Mouse (Mus musculus): Measurements from ENCODE around the gene Gm45208. TPM values are rescaled to one million over a fixed set of nuclear protein-coding genes. Genes with fewer than 3 reads are reported as not detected.
A peak's percentile ranks its signal among the peaks of the same experiment; 100 is the strongest.

Gm45208 gene
- polyA plus RNA-seq, 1 experiment = 1.7 TPM

GRCm38 (mm10) chrX:7724135-7724534 is 2.1 kb downstream of the Gm45208 start:
- DNase-seq = no peak
- H3K4me3 ChIP-seq (replicated peaks; ENCODE audit: extremely low read depth, low read depth, low read length) = no peak overlapping the region
- no peaks in the 10 kb centered on the region; the same call in none of the 2 replicates for H3K4me1 ChIP-seq (ENCODE audit: control insufficient read depth, insufficient read depth, low read length)
- 76% methylated on average over 7 of the region's 7 CpGs for WGBS
- TF ChIP-seq CTCF (IDR thresholded peaks at IDR 0.05; ENCODE audit: insufficient read depth, low read length) = no peak
- TF ChIP-seq POLR2A (IDR thresholded peaks at IDR 0.05; ENCODE audit: borderline replicate concordance, extremely low read depth, low read depth, low read length) = no peak

DNA sequence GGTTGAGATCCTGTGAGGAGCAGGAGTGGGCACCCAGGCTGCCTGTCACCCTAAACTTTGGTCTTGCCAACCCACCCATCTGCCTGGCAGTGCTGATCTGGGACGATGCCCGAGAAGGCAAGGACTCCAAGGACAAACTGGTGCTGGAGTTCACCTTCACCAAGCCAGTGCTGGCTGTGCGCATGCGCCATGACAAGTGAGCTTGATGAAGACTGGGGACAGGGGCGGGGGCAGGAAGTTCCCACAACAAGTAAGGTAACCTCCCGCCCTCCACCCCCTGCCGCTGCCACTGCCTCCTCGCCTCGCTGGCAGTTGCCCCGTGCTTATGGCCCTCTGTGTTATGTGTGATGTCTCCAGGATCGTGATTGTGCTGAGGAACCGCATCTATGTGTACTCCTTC is 3.8 kb downstream of the Gm45208 start:
- TF ChIP-seq POLR2A (IDR thresholded peaks at IDR 0.05; ENCODE audit: borderline replicate concordance, extremely low read depth, low read depth, low read length) (no peak), CTCF (IDR thresholded peaks at IDR 0.05; ENCODE audit: insufficient read depth, low read length) (no peak)
- WGBS = 76% methylated on average over 12 of the region's 12 CpGs
- no peak for DNase-seq
- Histone ChIP-seq H3K4me1 (ENCODE audit: control insufficient read depth, insufficient read depth, low read length) (no peaks in the 10 kb centered on the region; the same call in none of the 2 replicates), H3K4me3 (replicated peaks; ENCODE audit: extremely low read depth, low read depth, low read length) (no peak overlapping the region)

DNA sequence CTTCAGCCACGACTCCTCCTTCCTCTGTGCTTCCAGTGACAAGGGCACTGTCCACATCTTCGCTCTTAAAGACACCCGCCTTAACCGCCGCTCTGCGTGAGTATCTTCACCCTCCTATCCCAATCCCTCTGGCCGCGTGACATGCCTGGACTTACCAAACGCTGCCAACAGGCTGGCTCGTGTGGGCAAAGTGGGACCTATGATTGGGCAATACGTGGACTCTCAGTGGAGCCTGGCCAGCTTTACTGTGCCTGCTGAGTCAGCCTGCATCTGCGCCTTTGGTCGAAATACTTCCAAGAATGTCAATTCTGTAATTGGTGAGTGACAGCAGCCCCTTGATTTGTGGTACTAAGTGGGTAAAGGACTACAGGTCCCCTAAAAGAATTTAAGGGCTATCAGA is 5.1 kb downstream of the Gm45208 start:
- H3K4me1 ChIP-seq (ENCODE audit: control insufficient read depth, insufficient read depth, low read length) = no peaks in the 10 kb centered on the region; the same call in 1 of the 2 replicates
- H3K4me3 ChIP-seq (replicated peaks; ENCODE audit: extremely low read depth, low read depth, low read length) = no peak overlapping the region
- no peak for TF ChIP-seq CTCF (IDR thresholded peaks at IDR 0.05; ENCODE audit: insufficient read depth, low read length)
- no peak for TF ChIP-seq POLR2A (IDR thresholded peaks at IDR 0.05; ENCODE audit: borderline replicate concordance, extremely low read depth, low read depth, low read length)
- no peak for DNase-seq
- whole genome bisulfite sequencing = 75% methylated on average over 13 of the region's 13 CpGs

GRCm38 (mm10) chrX:7728215-7728921 is 6.3 kb downstream of the Gm45208 start, which contains the start of gene Praf2:
TSS of gene Praf2 (plus strand) at chrX:7728439.
- no peak for DNase-seq
- no peaks in the 10 kb centered on the region for H3K4me1 ChIP-seq (ENCODE audit: control insufficient read depth, insufficient read depth, low read length)

DNA sequence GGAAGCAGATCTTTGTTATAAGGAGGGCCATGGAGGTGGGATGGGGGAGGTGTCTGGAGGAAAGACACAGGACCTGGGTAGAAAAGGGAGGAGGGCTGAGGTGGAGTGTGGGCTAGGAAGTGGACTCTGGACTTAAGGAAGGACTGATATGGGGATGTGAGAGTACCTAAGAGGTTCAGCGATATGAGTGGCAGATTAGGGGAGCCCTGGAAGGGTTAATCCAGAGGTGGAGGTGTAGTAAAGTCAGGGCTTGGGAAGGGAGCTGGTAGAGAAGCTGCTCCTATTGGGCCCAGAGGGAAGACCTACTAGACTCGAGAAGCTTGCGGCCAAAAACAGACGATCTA is 6.8 kb downstream of the Gm45208 start:
- Histone ChIP-seq H3K4me1 (ENCODE audit: control insufficient read depth, insufficient read depth, low read length) (no peaks in the 10 kb centered on the region), H3K4me3 (replicated peaks; ENCODE audit: extremely low read depth, low read depth, low read length) (no peak overlapping the region)
- DNase-seq = no peak
- TF ChIP-seq POLR2A (IDR thresholded peaks at IDR 0.05; ENCODE audit: borderline replicate concordance, extremely low read depth, low read depth, low read length) = no peak
- TF ChIP-seq CTCF (IDR thresholded peaks at IDR 0.05; ENCODE audit: insufficient read depth, low read length) = no peak
- 40% methylated on average over 4 of the region's 4 CpGs for WGBS

More at GRCm38 (mm10) chrX:7728215-7728921, 6.3 kb downstream of the Gm45208 start, which contains the start of gene Praf2:
- H3K4me3 ChIP-seq (replicated peaks; ENCODE audit: extremely low read depth, low read depth, low read length) = peak within 1 kb of the TSS; percentile 57
- 25% methylated on average over 42 of the region's 42 CpGs for WGBS
- TF ChIP-seq CTCF (IDR thresholded peaks at IDR 0.05; ENCODE audit: insufficient read depth, low read length) (no peak), POLR2A (IDR thresholded peaks at IDR 0.05; ENCODE audit: borderline replicate concordance, extremely low read depth, low read depth, low read length) (peak; percentile 55; the same call in 1 of the 2 replicates)

DNA sequence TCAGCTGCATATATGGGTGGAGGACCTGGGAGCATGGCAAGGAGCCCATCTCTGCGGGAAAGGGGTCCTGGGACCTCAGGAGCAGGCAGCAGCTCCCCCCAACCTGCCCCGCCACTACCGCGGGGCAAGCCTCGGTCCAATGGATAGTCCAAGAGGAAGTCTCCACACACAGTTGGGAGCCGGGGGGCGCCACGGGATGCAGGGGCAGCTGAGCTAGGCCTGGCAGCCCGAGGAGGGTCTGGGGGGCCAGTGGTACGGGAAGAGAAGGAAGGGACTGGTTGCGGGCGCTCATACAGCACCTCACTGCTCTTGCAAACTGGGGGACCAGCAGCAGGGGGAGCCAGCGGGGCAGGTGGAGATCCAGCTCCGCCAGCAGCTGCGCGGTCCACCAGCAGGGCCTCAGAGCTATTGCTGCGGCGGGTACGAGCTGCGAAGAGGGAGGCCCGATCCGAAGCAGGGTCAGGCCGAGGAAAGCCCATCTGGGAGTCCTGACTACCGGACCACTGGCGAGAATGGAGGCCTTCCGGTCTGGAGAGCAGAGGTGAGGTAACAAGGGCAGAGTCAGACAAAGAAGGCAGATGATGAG is 11.6 kb downstream of the Gm45208 start:
- 36% methylated on average over 26 of the region's 26 CpGs for WGBS
- no peaks in the 10 kb centered on the region for H3K4me1 ChIP-seq (ENCODE audit: control insufficient read depth, insufficient read depth, low read length)
- DNase-seq = peak; percentile 59
- H3K4me3 ChIP-seq (replicated peaks; ENCODE audit: extremely low read depth, low read depth, low read length) = peak overlapping the region; percentile 25
- TF ChIP-seq CTCF (IDR thresholded peaks at IDR 0.05; ENCODE audit: insufficient read depth, low read length) (peak; percentile 41; the same call in 1 of the 2 replicates), POLR2A (IDR thresholded peaks at IDR 0.05; ENCODE audit: borderline replicate concordance, extremely low read depth, low read depth, low read length) (no peak)

GRCm38 (mm10) chrX:7739336-7740081 is 17.5 kb downstream of the Gm45208 start:
- no peak for DNase-seq
- TF ChIP-seq CTCF (IDR thresholded peaks at IDR 0.05; ENCODE audit: insufficient read depth, low read length) = no peak
- no peak for TF ChIP-seq POLR2A (IDR thresholded peaks at IDR 0.05; ENCODE audit: borderline replicate concordance, extremely low read depth, low read depth, low read length)
- peak overlapping the region; percentile 52 for H3K4me3 ChIP-seq (replicated peaks; ENCODE audit: extremely low read depth, low read depth, low read length)
- 60% methylated on average over 14 of the region's 14 CpGs for whole genome bisulfite sequencing
- H3K4me1 ChIP-seq (ENCODE audit: control insufficient read depth, insufficient read depth, low read length) = no peaks in the 10 kb centered on the region

GRCm38 (mm10) chrX:7740082-7740819 is 18.2 kb downstream of the Gm45208 start:
- 53% methylated on average over 10 of the region's 10 CpGs for WGBS
- TF ChIP-seq CTCF (IDR thresholded peaks at IDR 0.05; ENCODE audit: insufficient read depth, low read length) = no peak
- no peak for TF ChIP-seq POLR2A (IDR thresholded peaks at IDR 0.05; ENCODE audit: borderline replicate concordance, extremely low read depth, low read depth, low read length)
- Histone ChIP-seq H3K4me3 (replicated peaks; ENCODE audit: extremely low read depth, low read depth, low read length) (peak overlapping the region; percentile 77), H3K4me1 (ENCODE audit: control insufficient read depth, insufficient read depth, low read length) (no peaks in the 10 kb centered on the region)
- DNase-seq = peak; percentile 53

GRCm38 (mm10) chrX:7741103-7741502 is 19.1 kb downstream of the Gm45208 start:
- H3K4me3 ChIP-seq (replicated peaks; ENCODE audit: extremely low read depth, low read depth, low read length) = peak overlapping the region; percentile 77
- DNase-seq = no peak
- WGBS = 50% methylated on average over 5 of the region's 5 CpGs

More at GRCm38 (mm10) chrX:7741103-7741502, 19.1 kb downstream of the Gm45208 start:
- H3K4me1 ChIP-seq (ENCODE audit: control insufficient read depth, insufficient read depth, low read length) = no peaks in the 10 kb centered on the region
- no peak for TF ChIP-seq CTCF (IDR thresholded peaks at IDR 0.05; ENCODE audit: insufficient read depth, low read length)
- TF ChIP-seq POLR2A (IDR thresholded peaks at IDR 0.05; ENCODE audit: borderline replicate concordance, extremely low read depth, low read depth, low read length) = peak; percentile 31; the same call in 1 of the 2 replicates

Measured in lung, adult 2 months (tissue).